Mouse (Mus musculus): ENCODE data around the gene Ppip5k2.
"Not testable (repeated sequence)": the region's sequence is repeated elsewhere in the genome, so short reads cannot be mapped to it uniquely, and the experiment has no call there.

DNA sequence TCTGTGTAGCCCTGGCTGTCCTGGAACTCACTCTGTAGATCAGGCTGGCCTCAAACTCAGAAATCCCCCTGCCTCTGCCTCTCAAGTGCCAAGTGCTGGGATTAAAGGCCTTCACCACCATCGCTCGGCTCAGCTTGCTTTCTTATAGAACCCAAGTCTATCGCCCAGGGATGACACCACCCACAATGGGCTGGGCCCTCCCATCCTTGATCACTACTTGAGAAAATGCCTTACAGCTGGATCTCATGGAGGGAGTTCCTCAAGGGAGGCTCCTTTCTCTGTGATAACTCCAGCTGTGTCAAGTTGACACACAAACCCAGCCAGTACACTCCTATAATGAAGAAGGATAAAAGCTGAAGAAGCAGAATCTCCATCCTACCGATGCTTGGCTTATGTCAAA, 4.5 kb downstream of the Ppip5k2 start:
- not testable (repeated sequence) for TF ChIP-seq EP300 (optimal IDR thresholded peaks at IDR 0.05); CTCF (IDR thresholded peaks at IDR 0.05; ENCODE audit: low read depth)
